Mouse (Mus musculus) embryonic stem cell, embryonic (primary cell): ENCODE data around the gene Agl.
"Not testable (repeated sequence)": the region's sequence is repeated elsewhere in the genome, so short reads cannot be mapped to it uniquely, and the experiment has no call there.

Source experiments
- CTCF ChIA-PET, 4 experiments: fragments of 300-600 bp in 2 of 4; fragments of 350-600 bp in 2 of 4; sonication (Branson Sonifier 250); formaldehyde crosslinking; loops; one replicate each; lab custom pipeline; 2022; ENCODE audit warnings: inconsistent platforms in 2 of 4; lab: Charles Lee
- POLR2A ChIA-PET, 4 experiments: fragments of 300-600 bp in 2 of 4; fragments of 350-600 bp in 2 of 4; sonication (Branson Sonifier 250); formaldehyde crosslinking; loops; one replicate each; lab custom pipeline; 2022; ENCODE audit warnings: antibody characterized with exemption in 4 of 4, inconsistent platforms in 1 of 4; lab: Charles Lee

Gene Agl

DNA sequence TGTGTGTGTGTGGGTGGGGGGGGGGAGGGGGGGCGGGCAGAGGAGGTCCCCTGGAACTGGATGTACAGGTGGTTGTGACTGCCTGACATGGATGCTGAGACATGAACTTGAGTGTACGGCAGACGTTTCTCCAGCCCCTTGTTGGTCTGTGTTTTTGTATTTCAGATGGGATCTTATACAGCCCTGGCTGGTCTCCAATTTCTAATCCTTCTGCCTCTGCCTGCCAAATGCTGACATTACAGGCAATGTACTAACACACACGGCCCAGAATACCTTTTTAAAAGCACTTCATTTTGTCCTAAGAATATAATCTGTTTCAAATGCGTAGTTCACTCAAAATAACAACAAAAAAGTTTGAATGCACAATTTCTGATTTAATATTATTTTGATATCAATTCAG, 23.4 kb upstream of the Agl start:
- POLR2A ChIA-PET = no interaction called here

GRCm38 (mm10) chr3:116829274-116829920, 21.4 kb upstream of the Agl start:
- ChIA-PET CTCF (interaction anchor here in 2 of 4 experiments (0.7 to 1.2 kb wide), 4 partner anchors 92 to 497 kb away, joined by 3 read pairs; partner anchors contain the start of gene Rtca (in 1 of the 2)), POLR2A (no interaction called here)

More for the DNA sequence above, 23.4 kb upstream of the Agl start:
- CTCF ChIA-PET = no interaction called here

DNA sequence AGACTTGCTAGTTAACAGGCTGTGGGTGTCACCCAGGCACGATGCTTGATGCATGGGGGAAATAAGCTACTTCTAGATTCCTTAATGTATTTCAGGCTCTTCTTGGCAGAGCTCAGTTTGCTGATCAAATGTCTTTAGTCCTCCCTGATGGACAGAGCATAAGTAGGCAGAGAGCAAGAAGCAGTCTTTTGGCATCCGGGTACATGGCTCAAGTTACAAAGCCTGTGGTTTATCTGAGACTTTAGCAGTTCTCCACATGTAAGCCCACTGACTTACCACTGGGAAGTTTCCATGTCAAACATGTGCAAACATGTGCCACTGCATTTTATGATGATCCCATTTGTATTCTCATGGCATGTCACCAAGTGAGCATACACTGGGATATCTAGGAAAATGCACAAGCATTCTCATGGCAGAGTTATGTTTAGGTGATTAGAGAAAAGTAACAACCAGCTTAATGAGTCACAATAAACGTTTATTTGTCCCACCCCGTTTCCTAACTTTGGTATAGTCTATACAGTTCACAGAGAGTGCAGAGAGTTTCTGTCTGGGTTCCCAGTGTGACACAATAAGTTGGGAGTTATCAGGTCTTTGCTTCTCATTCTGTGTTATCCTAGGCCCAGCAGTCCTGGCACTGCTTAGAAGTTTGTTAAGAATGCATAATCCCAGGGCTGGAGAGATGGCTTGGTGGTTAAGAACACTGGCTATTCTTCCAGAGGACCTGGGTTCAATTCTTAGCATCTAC, 18.7 kb upstream of the Agl start:
- ChIA-PET POLR2A (interaction anchor here in 2 of 4 experiments (0.6 to 1.4 kb wide), 4 partner anchors 9 to 33 kb away, joined by 3 to 4 read pairs (median 3); no protein-coding TSS in a partner anchor), CTCF (interaction anchor here in 1 of 4 experiments (0.6 kb wide), 1 partner anchor 15 kb away, joined by 3 read pairs; no protein-coding TSS in a partner anchor)

GRCm38 (mm10) chr3:116817231-116817630, 9.3 kb upstream of the Agl start:
- ChIA-PET POLR2A (no interaction called here), CTCF (no interaction called here)

DNA sequence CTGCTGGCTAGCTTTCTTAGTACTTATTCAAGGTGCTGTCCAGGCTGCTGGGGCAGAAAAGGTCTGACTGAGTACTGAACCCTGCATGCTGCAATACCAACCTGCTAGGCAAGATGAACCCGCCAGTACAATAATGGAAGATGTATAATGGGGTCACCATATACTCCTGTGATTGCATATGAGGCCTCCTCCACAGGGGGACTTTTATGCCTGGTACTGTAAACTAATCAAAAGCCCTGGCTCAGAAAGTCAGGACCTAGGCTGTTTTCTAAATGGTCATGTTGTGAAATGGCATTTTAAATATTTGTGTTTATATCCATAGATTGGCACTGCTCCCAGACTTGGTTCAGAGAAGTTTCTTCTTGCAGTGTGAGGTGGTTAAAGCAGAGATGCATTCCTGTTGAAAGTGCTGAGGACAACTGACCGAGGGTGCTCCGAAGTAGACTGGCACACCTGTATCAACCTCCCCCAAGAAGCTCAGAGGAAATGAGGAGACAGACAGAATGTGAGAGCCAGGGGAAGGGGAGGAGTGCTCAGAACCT, 8.8 kb upstream of the Agl start:
- ChIA-PET CTCF (interaction anchor here in 1 of 4 experiments (1.0 kb wide), 1 partner anchor 19 kb away, joined by 3 read pairs; no protein-coding TSS in a partner anchor), POLR2A (no interaction called here)

- POLR2A ChIA-PET = interaction anchor here in 1 of 4 experiments (1.5 kb wide), 1 partner anchor 9 kb away, joined by 3 read pairs; no protein-coding TSS in a partner anchor
- CTCF ChIA-PET = interaction anchor here in 2 of 4 experiments (0.6 to 1.0 kb wide), 2 partner anchors 18 to 20 kb away, joined by 3 read pairs; no protein-coding TSS in a partner anchor
Observed at GRCm38 (mm10) chr3:116815916-116816315, 8.0 kb upstream of the Agl start.

DNA sequence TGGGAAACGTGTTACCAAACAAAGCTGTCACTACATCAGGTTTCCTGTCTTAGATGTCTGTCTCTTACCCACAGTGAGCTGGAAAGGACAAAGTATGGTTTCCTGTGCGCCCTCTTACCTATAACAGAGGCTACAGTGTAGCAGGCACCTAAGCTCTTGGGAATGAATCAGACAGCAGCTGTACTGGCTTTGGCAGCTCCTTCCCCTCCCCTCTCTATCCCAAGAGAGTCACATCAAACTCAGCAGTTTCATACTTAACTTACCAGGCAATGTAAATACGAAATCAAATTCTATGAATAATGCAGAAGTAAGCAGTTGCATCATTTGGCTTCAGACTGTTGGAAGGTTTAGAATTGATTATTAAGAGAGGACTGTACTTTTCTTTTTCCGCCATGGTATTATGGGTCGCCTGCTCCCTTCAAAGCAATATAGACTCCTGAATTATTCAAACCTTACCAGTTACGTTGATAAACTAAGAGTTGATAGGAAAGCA, 7.4 kb upstream of the Agl start:
- ChIA-PET CTCF (interaction anchor here in 2 of 4 experiments (0.6 to 1.2 kb wide), 2 partner anchors 21 to 488 kb away, joined by 3 read pairs; no protein-coding TSS in a partner anchor), POLR2A (interaction anchor here in 2 of 4 experiments (1.2 to 1.5 kb wide), 2 partner anchors 8 to 10 kb away, joined by 3 read pairs; no protein-coding TSS in a partner anchor)

GRCm38 (mm10) chr3:116812946-116813345, 5.0 kb upstream of the Agl start:
- CTCF ChIA-PET = interaction anchor here in 1 of 4 experiments (0.7 kb wide), 1 partner anchor 472 kb away, joined by 3 read pairs; no protein-coding TSS in a partner anchor
- POLR2A ChIA-PET = no interaction called here

- POLR2A ChIA-PET, CTCF ChIA-PET: not testable (repeated sequence)
Observed at GRCm38 (mm10) chr3:116810351-116810750, 2.4 kb upstream of the Agl start.

- CTCF ChIA-PET = no interaction called here
- POLR2A ChIA-PET = interaction anchor here in 1 of 4 experiments (1.2 to 2.6 kb wide), 2 partner anchors 12 to 27 kb away, joined by 4 to 8 read pairs; no protein-coding TSS in a partner anchor
Observed at GRCm38 (mm10) chr3:116809221-116809620, 1.3 kb upstream of the Agl start.

DNA sequence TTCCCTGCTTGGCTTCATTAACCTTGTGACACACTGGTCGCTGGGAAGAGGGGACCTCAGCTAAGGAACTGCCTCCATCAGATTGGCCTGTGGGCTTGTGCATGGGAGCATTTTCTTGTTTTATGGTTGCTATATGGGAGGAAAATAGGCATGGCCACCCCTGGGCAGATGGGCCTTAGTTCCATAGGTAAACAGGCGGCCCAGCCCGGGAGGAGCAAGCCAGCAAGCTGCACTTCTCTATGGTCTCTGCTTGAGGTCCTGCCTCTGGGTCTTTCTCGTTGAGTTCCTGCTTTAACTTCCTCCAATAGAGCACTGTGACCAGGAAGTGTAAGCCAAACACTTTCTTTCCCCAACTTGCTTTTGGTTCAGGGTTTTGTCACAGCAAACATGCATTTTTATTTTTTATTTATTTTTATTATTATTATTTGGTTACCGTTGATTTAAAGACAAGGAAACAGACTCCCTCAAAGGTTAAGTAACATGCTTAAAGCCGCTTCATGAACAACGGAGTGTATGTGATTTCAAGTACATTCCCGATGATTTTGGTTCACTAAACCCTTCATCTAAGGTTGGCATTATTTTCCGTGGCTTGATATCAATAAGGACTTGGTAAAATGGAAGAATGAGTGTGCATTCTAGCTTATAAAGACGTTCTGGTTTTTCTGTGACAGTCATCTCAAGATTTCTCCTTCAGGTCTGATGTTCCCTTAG, 696 bp upstream of the Agl start:
- ChIA-PET POLR2A (interaction anchor here in 1 of 4 experiments (0.7 to 2.6 kb wide), 6 partner anchors 11 to 39 kb away, joined by 3 to 8 read pairs (median 4); no protein-coding TSS in a partner anchor), CTCF (interaction anchor here in 1 of 4 experiments (0.5 kb wide), 1 partner anchor 475 kb away, joined by 4 read pairs; no protein-coding TSS in a partner anchor)

- CTCF ChIA-PET = no interaction called here
- POLR2A ChIA-PET = interaction anchor here in 2 of 4 experiments (1.0 to 1.2 kb wide), 2 partner anchors 21 to 31 kb away, joined by 3 read pairs; no protein-coding TSS in a partner anchor
Observed at GRCm38 (mm10) chr3:116805866-116806265, 2.1 kb downstream of the Agl start.

- CTCF ChIA-PET = no interaction called here
Observed at GRCm38 (mm10) chr3:116804746-116805285, 3.1 kb downstream of the Agl start.

DNA sequence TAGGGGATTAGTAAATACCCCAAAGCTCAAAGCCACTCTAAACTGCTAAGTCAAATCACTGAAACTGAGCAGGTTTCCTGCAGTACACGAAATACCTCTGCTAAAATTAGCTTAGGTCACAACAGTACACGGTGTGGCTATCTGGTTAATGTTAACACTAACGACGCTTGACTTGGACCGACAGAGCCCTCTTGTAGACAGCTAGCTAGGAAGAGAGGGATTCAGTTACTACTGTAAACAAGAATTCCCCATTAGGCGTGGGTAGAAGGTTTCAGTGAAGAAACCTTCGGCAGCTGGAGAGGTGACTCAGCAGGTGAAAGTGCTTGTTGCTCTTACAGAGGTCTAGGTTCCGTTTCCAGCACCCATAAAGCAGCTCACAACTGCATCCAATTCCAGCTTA, 6.2 kb downstream of the Agl start:
- POLR2A ChIA-PET = interaction anchor here in 1 of 4 experiments (1.1 kb wide), 1 partner anchor 13 kb away, joined by 5 read pairs; no protein-coding TSS in a partner anchor
- CTCF ChIA-PET = interaction anchor here in 1 of 4 experiments (0.7 kb wide), 1 partner anchor 50 kb away, joined by 5 read pairs; no protein-coding TSS in a partner anchor

More at GRCm38 (mm10) chr3:116804746-116805285, 3.1 kb downstream of the Agl start:
- POLR2A ChIA-PET = interaction anchor here in 1 of 4 experiments (0.9 kb wide), 1 partner anchor 19 kb away, joined by 4 read pairs; no protein-coding TSS in a partner anchor

DNA sequence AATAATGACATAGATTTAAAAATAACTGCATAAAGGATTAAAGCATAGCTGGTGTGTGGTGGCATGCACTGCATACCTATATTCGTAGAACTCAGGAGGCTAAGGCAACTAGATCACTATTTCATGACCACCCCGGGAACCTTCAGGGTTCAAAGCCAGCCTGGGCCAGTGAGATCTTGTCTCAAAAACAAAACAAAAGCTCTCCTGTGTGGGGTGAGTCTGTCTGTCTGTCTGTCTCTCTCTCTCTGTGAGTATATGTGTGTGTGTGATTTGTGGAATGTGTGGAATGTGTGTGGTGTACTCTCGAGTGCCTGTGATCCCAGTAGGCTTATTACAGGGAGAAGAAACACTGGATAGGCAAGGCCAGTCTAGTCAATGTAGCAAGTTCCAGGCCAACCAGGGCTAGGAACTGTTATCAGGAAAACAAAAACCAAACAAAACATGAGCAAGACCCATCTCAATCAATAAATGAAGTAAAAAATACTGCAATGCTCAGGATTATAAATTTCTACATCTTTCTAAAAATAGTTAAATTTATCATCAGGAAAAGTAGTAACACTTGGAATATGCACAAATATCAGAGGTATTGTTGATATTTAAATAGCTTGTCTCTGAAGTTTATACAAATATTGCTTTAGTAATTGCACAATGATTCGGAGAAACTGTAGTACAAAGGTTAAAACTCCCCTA, 9.0 kb downstream of the Agl start:
- ChIA-PET POLR2A (interaction anchor here in 1 of 4 experiments (3.4 kb wide), 1 partner anchor 10 kb away, joined by 8 read pairs; the partner anchor contains the start of gene Agl), CTCF (no interaction called here)

DNA sequence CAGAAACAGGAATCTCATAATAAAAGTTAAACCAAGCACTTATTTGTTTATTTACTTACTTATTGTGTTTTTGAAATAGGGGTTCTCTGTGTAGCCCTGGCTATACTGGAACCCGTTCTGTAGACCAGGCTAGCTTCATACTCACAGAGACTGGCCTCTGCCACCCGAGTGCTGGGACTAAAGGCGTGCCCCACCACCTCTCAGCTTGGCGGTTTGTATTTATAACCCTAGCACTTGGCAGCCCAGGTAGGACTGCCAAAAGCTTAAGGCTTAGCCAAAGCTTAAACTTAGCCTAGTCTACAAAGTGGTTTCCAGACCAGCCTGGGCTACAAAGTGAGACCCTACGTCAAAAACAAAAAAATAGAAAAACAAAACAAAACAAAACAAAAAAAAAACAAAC, 19.1 kb downstream of the Agl start:
- ChIA-PET CTCF (no interaction called here), POLR2A (interaction anchor here in 1 of 4 experiments (0.7 to 1.2 kb wide), 3 partner anchors 13 to 361 kb away, joined by 3 to 5 read pairs (median 3); no protein-coding TSS in a partner anchor)

GRCm38 (mm10) chr3:116786543-116786942, 21.4 kb downstream of the Agl start:
- ChIA-PET CTCF (no interaction called here), POLR2A (interaction anchor here in 1 of 4 experiments (0.9 kb wide), 1 partner anchor 18 kb away, joined by 4 read pairs; no protein-coding TSS in a partner anchor)
